Mouse (Mus musculus): Measurements from ENCODE around the gene Ccdc188. TPM values are rescaled to one million over a fixed set of nuclear protein-coding genes. Genes with fewer than 3 reads are reported as not detected.

Ccdc188 gene
- polyA plus RNA-seq, 1 experiment from 2014 or later, result not detected

Other genes starting within 250 kb of the Ccdc188 start
- not detected in 2 replicates for gene Vpreb2, start 237.5 kb upstream of the Ccdc188 start, polyA plus RNA-seq (2016; fragmentation: Nextera tagmentation; extraction: Ambion mirVana)
- 162 and 171 TPM in 2 replicates for gene Dgcr6, start 165.0 kb upstream of the Ccdc188 start, polyA plus RNA-seq (2016; fragmentation: Nextera tagmentation; extraction: Ambion mirVana)
- gene Prodh, start 127.7 kb upstream of the Ccdc188 start, polyA plus RNA-seq (2016; fragmentation: Nextera tagmentation; extraction: Ambion mirVana), result 6.3 and 7.1 TPM in 2 replicates
- gene Rtn4r, start 90.2 kb upstream of the Ccdc188 start, polyA plus RNA-seq (2016; fragmentation: Nextera tagmentation; extraction: Ambion mirVana), result 15.6 and 16.5 TPM in 2 replicates
- 16.7 and 17.7 TPM in 2 replicates for gene Zdhhc8, start 17.3 kb downstream of the Ccdc188 start, polyA plus RNA-seq (2016; fragmentation: Nextera tagmentation; extraction: Ambion mirVana)
- gene Trmt2a, start 30.8 kb downstream of the Ccdc188 start, polyA plus RNA-seq (2016; fragmentation: Nextera tagmentation; extraction: Ambion mirVana), result 95.4 and 106 TPM in 2 replicates
- gene Ranbp1, start 30.9 kb downstream of the Ccdc188 start, polyA plus RNA-seq (2016; fragmentation: Nextera tagmentation; extraction: Ambion mirVana), result 701 and 706 TPM in 2 replicates
- 2.8 and 4.7 TPM in 2 replicates for gene Gm49776, start 40.4 kb downstream of the Ccdc188 start, polyA plus RNA-seq (2016; fragmentation: Nextera tagmentation; extraction: Ambion mirVana)
- gene Dgcr8, start 71.4 kb downstream of the Ccdc188 start, polyA plus RNA-seq (2016; fragmentation: Nextera tagmentation; extraction: Ambion mirVana), result 36.7 and 37.4 TPM in 2 replicates
- 59.1 and 60.0 TPM in 2 replicates for gene Tango2, start 130.2 kb downstream of the Ccdc188 start, polyA plus RNA-seq (2016; fragmentation: Nextera tagmentation; extraction: Ambion mirVana)
- 114 and 118 TPM in 2 replicates for gene Arvcf, start 130.3 kb downstream of the Ccdc188 start, polyA plus RNA-seq (2016; fragmentation: Nextera tagmentation; extraction: Ambion mirVana)
- 20.5 and 24.8 TPM in 2 replicates for gene Txnrd2, start 208.5 kb downstream of the Ccdc188 start, polyA plus RNA-seq (2016; fragmentation: Nextera tagmentation; extraction: Ambion mirVana)
- gene Comt, start 209.0 kb downstream of the Ccdc188 start, polyA plus RNA-seq (2016; fragmentation: Nextera tagmentation; extraction: Ambion mirVana), result 68.6 and 70.9 TPM in 2 replicates

All from neural tube, embryonic 12.5 days (tissue).